Mouse (Mus musculus): ENCODE data around the gene Car9.

DNA sequence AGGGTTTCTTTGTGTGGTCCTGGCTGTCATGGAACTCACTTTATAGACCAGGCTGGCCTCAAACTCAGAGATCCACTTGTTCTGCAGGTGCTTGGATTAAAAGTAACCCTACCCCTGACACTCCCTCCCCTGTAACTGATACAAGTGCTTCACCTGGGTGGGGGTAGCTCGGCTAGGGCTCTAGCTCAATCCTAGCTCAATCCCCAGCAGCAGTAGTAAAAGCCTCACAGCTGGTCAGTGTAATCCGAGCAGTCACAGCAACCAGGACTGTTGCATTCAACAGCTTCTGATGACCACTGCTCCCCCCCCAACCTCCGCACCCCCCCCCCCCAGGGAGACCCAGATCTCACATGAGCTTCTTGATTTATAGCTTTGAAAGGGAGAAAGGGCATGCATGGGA, 35.3 kb downstream of the Car9 start:
- no peak for TF ChIP-seq CTCF (IDR thresholded peaks at IDR 0.05; ENCODE audit: extremely low read depth, insufficient read depth, low read length)
- no peak for TF ChIP-seq POLR2A (IDR thresholded peaks at IDR 0.05; ENCODE audit: extremely low read depth, insufficient read depth, low read length)
